Mouse (Mus musculus): ENCODE data around the gene Clip4. TPM values are rescaled to one million over a fixed set of nuclear protein-coding genes. Genes with fewer than 3 reads are reported as not detected.

The Clip4 gene
- total and polyA plus RNA-seq, 3 experiments: 0.11 TPM; not detected in 2

Other genes with a start within 250 kb of the Clip4 start
- gene Ndc80, start 241.6 kb upstream of the Clip4 start, total RNA-seq (2014; fragmentation: Nextera tagmentation): 118 and 120 TPM in 2 replicates
- 95.7 and 110 TPM in 2 replicates for gene Ndc80, start 241.6 kb upstream of the Clip4 start, total RNA-seq (2017)
- gene Ndc80, start 241.6 kb upstream of the Clip4 start, polyA plus RNA-seq (2012): 3.4 and 8.3 TPM in 2 replicates
- gene Spdya, start 216.4 kb upstream of the Clip4 start, total RNA-seq (2014; fragmentation: Nextera tagmentation): not detected in 2 replicates
- gene Spdya, start 216.4 kb upstream of the Clip4 start, total RNA-seq (2017): 0.12 TPM in 1 of 2 replicates, not detected in the other
- gene Spdya, start 216.4 kb upstream of the Clip4 start, polyA plus RNA-seq (2012): not detected in 2 replicates
- 197 and 205 TPM in 2 replicates for gene Wdr43, start 152.6 kb upstream of the Clip4 start, total RNA-seq (2014; fragmentation: Nextera tagmentation)
- 165 and 231 TPM in 2 replicates for gene Wdr43, start 152.6 kb upstream of the Clip4 start, total RNA-seq (2017)
- gene Wdr43, start 152.6 kb upstream of the Clip4 start, polyA plus RNA-seq (2012): 59.0 and 77.6 TPM in 2 replicates
- gene Togaram2, start 95.2 kb upstream of the Clip4 start, total RNA-seq (2014; fragmentation: Nextera tagmentation): not detected in 2 replicates
- 0.05 TPM in 1 of 2 replicates, not detected in the other for gene Togaram2, start 95.2 kb upstream of the Clip4 start, total RNA-seq (2017)
- gene Togaram2, start 95.2 kb upstream of the Clip4 start, polyA plus RNA-seq (2012): not detected in 2 replicates
- not detected in 2 replicates for gene Pcare, start 15.6 kb upstream of the Clip4 start, total RNA-seq (2014; fragmentation: Nextera tagmentation)
- 0.06 and 0.22 TPM in 2 replicates for gene Pcare, start 15.6 kb upstream of the Clip4 start, total RNA-seq (2017)
- not detected in 2 replicates for gene Pcare, start 15.6 kb upstream of the Clip4 start, polyA plus RNA-seq (2012)